Mouse (Mus musculus): Measurements from ENCODE around the gene Sh3gl3.

The Sh3gl3 gene

GRCm38 (mm10) chr7:82173540-82173939 is at the start of gene Sh3gl3:
Gene Sh3gl3, plus strand, starts transcription at chr7:82173840.
- DNase-seq (ENCODE audit: low spot score), result no peak

- DNase-seq (ENCODE audit: low spot score), result no peak
Observed at GRCm38 (mm10) chr7:82138196-82138595, 35.4 kb upstream of the Sh3gl3 start.

DNA sequence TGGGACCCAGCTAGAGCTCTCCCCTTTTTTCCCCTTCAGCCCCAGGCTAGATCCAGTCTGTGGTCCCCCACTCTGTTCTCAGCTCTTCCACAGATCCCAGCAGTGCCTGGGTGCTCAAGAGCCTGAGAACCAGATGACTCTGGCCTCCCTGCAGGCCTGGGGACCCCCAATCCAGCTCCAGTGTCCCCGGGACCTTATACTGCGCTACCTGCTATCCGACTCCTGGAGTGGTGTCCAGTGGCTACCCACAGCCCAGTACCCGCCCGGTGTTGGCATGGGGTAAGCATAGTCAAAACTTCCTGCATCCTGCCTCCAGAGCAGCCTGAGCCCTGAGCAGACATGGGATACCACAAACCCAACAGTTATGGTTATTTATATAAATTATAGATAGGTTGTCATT is 26.5 kb upstream of the Sh3gl3 start:
- no peak for DNase-seq (ENCODE audit: low spot score)

DNA sequence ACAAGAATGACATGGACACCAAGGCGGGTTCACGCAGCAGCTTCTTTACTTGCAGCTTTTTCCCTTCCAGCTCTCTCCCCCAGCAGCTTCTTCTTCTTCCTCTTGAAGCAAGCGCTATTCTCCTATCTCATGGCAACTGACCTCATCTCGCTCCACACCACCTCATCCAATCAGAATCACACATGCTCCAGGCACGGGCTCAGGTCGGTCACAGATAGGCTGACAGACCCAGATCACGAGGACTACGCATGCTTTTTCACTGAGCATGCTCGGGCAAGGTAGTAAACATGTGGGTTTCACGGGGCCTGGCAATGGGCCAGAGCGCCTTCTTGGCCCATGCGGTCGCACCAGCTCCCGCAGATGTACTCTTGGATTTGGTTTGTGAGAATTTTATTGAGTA is 9.0 kb upstream of the Sh3gl3 start:
- no peak for DNase-seq (ENCODE audit: low spot score)

- peak; percentile 87 for DNase-seq (ENCODE audit: low spot score)
Observed at GRCm38 (mm10) chr7:82174571-82175326, 1.1 kb downstream of the Sh3gl3 start.

GRCm38 (mm10) chr7:82175327-82175721 is 1.7 kb downstream of the Sh3gl3 start:
- no peak for DNase-seq (ENCODE audit: low spot score)

GRCm38 (mm10) chr7:82176192-82176591 is 2.6 kb downstream of the Sh3gl3 start:
- no peak for DNase-seq (ENCODE audit: low spot score)

DNA sequence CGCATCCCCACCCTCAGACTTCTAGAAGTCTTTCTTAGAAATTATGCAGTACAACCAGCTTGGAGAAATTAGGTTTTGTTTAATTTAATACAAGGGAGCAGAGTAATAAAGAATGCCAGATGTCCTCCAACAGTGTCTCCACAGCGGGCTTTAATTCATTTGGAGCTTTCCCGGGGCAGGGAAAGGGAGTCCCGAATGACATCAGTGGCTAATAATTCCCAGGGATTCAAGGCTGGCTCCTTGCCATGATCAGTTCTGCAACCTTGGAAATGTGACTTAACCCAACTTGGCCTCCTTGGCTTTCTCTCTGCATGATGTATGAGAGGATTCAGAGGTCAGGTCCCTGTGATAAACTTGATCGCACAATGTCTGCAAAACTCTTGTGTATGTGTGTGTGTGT is 3.7 kb downstream of the Sh3gl3 start:
- no peak for DNase-seq (ENCODE audit: low spot score)

GRCm38 (mm10) chr7:82180919-82181318 is 7.3 kb downstream of the Sh3gl3 start:
- DNase-seq (ENCODE audit: low spot score), result no peak

DNA sequence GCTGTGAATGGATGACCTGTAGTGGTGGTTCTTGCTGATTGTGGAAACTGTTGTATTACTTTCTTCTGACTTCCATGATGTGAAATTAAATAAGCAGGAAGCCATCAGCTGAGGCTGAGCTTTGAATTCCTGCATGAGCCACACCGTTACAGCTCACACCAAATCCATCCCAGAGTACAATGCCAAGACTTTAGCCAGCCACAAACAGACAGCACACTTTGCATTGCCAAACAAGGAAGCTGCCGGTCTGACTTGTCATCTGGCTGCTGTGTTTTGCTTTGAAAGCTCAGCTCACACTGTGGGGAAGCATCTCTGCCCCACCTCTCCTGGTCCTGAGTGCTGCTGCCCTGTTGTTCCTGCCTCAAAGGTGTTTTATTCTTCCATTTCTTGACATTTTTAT is 9.1 kb downstream of the Sh3gl3 start:
- DNase-seq (ENCODE audit: low spot score), result no peak

DNA sequence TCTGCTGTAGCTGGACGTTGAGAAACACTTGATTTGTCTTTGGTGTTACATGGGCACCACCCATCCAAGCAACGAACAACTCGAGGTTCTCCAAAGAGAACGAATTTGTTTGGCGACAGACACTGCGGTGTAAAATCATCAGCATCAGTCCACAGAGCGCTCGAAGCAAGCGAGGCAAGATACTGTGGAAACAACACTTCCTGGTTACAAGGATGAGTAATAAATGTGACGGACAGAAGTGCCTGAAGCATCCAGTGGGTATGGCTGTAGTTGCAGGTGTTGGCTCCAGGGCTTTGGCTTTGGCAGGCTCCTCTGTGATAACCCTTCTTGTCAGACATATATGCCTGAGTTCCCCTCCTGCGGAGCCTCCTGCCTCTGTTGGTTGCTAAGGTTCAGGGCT is 18.0 kb downstream of the Sh3gl3 start:
- DNase-seq (ENCODE audit: low spot score), result no peak

DNA sequence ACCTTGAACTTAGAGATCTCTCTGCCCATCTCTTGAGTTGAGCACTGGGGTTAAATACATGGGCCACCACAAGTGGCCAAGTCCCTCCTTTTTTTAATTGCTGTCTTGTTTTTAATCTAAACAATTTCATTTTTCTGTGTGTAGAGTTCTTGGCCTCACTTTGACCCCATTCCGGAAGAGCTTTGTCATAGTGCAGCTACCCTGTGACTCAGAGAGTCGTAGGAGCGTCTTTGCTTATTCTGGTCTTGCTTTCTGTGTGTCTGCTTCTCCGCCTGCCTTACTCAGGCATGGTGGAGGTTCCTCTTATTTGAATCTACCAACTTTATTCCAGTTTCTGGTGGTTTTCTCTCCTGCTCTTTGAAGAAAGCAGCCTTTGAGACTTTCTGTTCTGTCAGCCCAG is 18.9 kb downstream of the Sh3gl3 start:
- DNase-seq (ENCODE audit: low spot score), result no peak

GRCm38 (mm10) chr7:82203111-82203510 is 29.5 kb downstream of the Sh3gl3 start:
- no peak for DNase-seq (ENCODE audit: low spot score)

DNA sequence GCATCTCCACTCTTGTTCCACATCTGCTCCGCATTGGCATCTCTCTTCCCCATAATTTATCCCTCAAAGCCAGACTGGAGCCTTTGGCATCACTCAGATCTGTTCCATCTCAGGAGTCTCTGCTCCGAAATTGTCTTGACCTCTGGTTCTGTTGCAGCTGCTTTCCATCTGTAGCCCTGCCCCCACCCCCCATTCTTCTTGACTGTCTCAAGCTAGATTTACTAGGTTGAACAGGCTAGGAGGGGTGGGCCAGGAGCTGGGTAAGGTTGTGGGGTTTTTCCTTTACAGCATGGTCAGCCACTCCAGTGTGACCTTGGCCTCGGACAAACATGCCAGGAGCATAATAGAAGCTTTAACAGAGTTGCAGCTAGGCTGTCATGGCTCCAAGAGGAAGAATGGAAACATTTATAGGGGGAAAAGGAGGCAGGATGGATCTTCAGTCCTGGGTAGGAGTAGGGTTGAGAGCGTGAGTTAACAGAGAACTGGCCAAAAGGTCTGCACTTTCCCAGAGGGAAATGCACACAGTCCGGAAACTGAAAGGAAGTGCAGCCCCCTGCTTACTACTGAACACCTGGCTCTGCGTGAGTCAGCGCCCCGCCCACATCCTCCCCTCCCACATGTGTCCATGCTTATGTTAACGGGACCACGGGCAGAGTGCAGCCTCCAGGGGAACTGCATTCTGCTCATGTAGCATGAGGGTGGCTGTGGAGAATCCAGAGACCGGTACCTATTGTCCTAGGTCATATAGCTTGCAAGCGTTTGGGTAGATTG is 30.6 kb downstream of the Sh3gl3 start:
- no peak for DNase-seq (ENCODE audit: low spot score)

GRCm38 (mm10) chr7:82204975-82205374 is 31.3 kb downstream of the Sh3gl3 start:
- no peak for DNase-seq (ENCODE audit: low spot score)

- DNase-seq (ENCODE audit: low spot score), result no peak
Observed at GRCm38 (mm10) chr7:82206787-82207186, 33.1 kb downstream of the Sh3gl3 start.

GRCm38 (mm10) chr7:82221380-82221933 is 47.8 kb downstream of the Sh3gl3 start:
- DNase-seq (ENCODE audit: low spot score), result peak; percentile 30

DNA sequence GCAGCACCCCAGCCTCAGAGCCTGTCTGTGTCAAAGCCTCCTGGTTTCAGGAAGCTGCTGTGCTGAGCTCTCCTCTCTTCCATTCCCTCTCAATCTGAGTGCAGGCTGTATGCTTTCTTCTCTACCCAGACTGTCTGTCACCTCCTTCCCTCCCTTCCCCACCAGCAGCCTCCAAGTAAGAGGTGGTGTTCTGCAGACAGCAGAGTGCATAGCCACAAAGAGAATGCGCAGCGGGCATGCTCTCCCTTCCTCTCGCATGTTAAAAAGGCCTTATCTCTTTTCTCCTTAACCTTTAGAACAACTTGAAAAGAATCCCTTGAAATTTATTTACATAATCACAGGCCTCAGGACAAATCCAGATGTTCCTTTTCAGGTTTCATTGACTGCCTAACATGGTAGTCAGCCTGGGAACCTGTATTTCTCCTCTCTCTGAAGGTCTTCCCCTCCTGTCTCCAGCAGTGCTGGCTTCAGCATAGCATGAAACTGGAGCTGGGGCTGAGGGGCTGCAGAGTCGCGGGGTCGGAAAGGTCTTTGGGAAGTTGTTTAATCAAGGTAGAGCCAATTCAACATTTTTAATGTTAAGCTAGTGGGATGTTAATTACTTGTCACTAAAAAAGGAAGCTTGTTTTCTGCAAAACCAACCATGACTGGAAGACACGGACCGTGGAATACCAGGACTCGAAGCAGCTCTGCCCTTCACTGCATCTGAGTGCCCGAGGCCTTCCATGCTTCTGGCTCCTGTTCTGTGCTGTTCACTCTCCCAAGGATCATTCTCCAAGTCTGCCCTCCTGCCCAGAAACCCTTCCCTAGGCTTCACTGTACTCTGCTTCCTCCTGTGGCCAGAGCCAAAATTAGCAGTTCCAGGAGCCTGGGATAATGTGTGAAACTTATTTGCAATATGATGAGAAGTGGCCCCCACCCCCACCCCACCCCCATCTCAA is 50.5 kb downstream of the Sh3gl3 start:
- DNase-seq (ENCODE audit: low spot score), result no peak

- DNase-seq (ENCODE audit: low spot score), result no peak
Observed at GRCm38 (mm10) chr7:82233201-82233600, 59.6 kb downstream of the Sh3gl3 start.

- DNase-seq (ENCODE audit: low spot score), result no peak
Observed at GRCm38 (mm10) chr7:82234010-82234897, 60.6 kb downstream of the Sh3gl3 start.

DNA sequence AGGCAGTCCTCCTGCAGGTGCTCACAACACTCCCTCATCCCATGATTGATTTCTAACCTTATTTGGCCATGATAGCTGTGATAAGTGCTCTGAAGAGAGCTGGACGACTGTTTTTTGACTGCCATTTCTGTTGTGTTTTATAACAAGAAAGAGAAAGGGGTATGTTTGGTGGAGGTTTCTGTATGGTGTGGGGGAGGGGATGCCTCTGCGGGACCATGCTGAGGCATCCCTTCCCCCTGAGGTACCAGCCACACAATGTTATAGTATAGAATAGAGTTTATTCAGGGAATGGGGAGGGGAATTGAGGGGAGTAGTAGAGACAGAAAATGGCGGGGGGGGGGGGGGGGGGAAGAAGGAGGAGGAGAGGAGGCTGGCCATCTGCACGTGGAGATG is 61.3 kb downstream of the Sh3gl3 start:
- DNase-seq (ENCODE audit: low spot score), result no peak

Data from left cerebral cortex, adult 11 months (tissue).